Mouse (Mus musculus) subcutaneous adipose tissue, adult 2 months (tissue): Measurements from ENCODE around the gene Kin. TPM values are rescaled to one million over a fixed set of nuclear protein-coding genes. Genes with fewer than 3 reads are reported as not detected.

Experiments
- polyA plus RNA-seq: library from polyadenylated mRNA; depleted of rRNA; stranded (reverse); fragments of >200 nt; gene quantifications from 2 replicates; pipeline ENCODE4 v1.2.3, GENCODE M21; 2012; ENCODE audit warnings: low replicate concordance; rRNA removed

Kin gene
- polyA plus RNA-seq: 3.6 and 4.7 TPM in 2 replicates

DNA sequence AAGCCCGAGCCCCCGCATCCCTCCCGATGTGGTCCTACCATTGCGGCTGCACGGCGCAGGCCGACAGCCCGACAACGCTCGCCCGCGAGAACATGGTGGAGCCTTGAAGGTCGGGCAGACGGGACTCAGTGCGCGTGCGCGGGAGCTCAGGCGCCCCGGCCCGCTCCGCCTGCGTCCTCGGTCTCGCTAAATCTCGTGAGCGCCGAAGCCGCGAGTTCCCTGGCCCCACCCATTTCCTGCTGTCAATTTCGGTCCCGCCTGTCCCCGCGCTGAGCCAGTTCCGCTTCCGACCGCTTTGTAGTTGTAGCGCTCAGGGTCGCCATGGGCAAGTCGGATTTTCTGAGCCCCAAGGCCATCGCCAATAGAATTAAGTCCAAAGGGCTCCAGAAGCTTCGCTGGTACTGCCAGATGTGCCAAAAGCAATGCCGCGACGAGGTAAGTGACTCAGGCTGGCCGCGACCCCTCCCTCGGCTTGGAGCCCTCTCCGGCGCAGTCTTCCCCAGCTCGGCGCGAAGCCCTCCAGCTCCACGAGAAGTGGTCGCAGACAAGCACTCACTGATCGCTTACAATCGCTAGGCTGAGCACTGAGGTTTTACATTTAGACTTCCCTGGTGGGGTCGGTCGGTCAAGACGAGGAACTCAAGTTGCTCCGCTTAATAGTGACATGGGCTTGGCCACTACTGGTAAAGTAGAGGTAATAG is at the start of gene Kin, which contains the start of gene Atp5c1:
Kin (plus strand) TSS at position 284 of the 701 bp plus-strand sequence.
Atp5c1 (minus strand) TSS at position 201 of the 701 bp plus-strand sequence.

DNA sequence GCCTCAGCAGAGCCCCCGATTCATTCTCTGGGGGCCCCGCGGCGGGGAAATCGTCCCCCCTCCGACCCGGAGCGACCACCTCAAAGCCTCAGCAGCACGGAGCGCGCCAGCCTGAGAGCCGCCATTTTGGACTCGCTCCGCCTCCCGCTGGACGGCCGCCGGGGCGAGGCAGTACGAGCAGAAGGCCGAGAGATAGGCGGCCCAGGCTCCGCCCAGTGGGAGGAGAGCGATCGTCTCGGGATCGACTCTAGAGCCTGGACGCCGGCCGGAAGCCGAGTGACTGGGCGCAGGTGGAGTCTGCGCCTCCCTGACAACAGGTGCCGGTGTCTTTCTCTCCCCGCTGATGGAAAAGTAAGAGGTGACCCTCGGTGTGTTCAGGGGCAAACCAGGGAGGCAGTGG is 31.9 kb upstream of the Kin start, which contains the start of gene Taf3:
Taf3 (minus strand) TSS at position 136 of the 400 bp plus-strand sequence.

DNA sequence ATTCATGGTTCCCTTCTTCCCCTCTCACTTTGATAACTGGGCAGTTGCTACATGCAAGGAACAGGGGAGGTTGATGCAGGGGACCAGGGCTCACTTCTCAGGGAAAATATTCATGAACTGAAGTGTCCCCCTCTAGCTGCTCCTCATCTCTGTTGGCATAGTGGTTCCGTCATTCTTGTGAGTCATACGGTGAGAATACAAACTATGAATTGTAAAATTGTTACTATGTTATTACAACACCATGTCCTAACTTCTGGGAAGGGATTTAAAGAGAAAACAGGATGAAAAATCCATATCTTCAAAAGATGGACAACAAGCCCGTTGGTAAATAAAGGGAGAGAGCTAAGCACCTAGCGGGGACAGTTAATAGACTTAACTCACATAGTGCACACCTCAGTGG is 50.9 kb downstream of the Kin start, which contains the start of gene Itih2:
Itih2 (minus strand) TSS at position 101 of the 400 bp plus-strand sequence.

Other genes starting within 250 kb of the Kin start
- not detected in 2 replicates for gene 4930412O13Rik, start 199.3 kb upstream of the Kin start, polyA plus RNA-seq
- gene 9230102O04Rik, start 191.1 kb upstream of the Kin start, polyA plus RNA-seq: not detected in 2 replicates
- gene Gata3, start 190.6 kb upstream of the Kin start, polyA plus RNA-seq: 0.79 and 2.2 TPM in 2 replicates
- gene Taf3, start 32.0 kb upstream of the Kin start, polyA plus RNA-seq: 4.6 and 5.7 TPM in 2 replicates
- 393 and 570 TPM in 2 replicates for gene Atp5c1, start 83 bp upstream of the Kin start, polyA plus RNA-seq
- gene Itih2, start 50.8 kb downstream of the Kin start, polyA plus RNA-seq: 0.19 and 0.46 TPM in 2 replicates
- gene Itih5, start 73.0 kb downstream of the Kin start, polyA plus RNA-seq: 61.5 and 123 TPM in 2 replicates